In genomic region chr10:81485479-81486018, GRCm38 (mm10) we compare ENCODE assay signal across 24 mouse cellular contexts. TPM values are rescaled to one million over a fixed set of nuclear protein-coding genes. Genes with fewer than 3 reads are reported as not detected.
DNase-seq lines count a peak whose midpoint lies in the region; ATAC-seq and TF ChIP-seq lines count a peak whose summit lies in the region.
"Had no signal": no experiment of that assay in that cellular context is flagged by ENCODE, and none has a peak within 500 bp of the region (broad histone marks: within the 10 kb centered on the region; RNA-seq: fewer than 3 reads in every experiment).

No protein-coding gene starts in this region.

- H3K4me3 ChIP-seq in hindbrain, embryonic 13.5 days: no peak overlapping the region
- no peak overlapping the region for H3K4me3 ChIP-seq in hindbrain, postnatal 0 days (ENCODE audit: low read length)
- no peak overlapping the region for H3K4me3 ChIP-seq in midbrain, embryonic 12.5 days
- no peak overlapping the region for H3K4me3 ChIP-seq in midbrain, embryonic 11.5 days (ENCODE audit: low read depth, low read length)
- H3K4me3 ChIP-seq: embryonic facial prominence, embryonic 12.5 days; heart, embryonic 13.5 days; hindbrain, embryonic 12.5 days; intestine, embryonic 15.5 days; limb, embryonic 12.5 days; liver, embryonic 13.5 days; lung, embryonic 15.5 days; stomach, embryonic 15.5 days had no signal

- no peak overlapping the region for H3K4me2 ChIP-seq in hindbrain, embryonic 13.5 days
- H3K4me2 ChIP-seq in hindbrain, postnatal 0 days (ENCODE audit: low read depth, low read length): no peak overlapping the region
- H3K4me2 ChIP-seq in midbrain, embryonic 12.5 days (replicated peaks): no peak overlapping the region
- no peak overlapping the region for H3K4me2 ChIP-seq in midbrain, embryonic 11.5 days
- H3K4me2 ChIP-seq: embryonic facial prominence, embryonic 12.5 days; heart, embryonic 13.5 days; hindbrain, embryonic 12.5 days; intestine, embryonic 15.5 days; limb, embryonic 12.5 days; liver, embryonic 13.5 days; lung, embryonic 15.5 days; stomach, embryonic 15.5 days had no signal

- H3K27me3 ChIP-seq in hindbrain, embryonic 13.5 days: no peaks in the 10 kb centered on the region
- no peaks in the 10 kb centered on the region for H3K27me3 ChIP-seq in hindbrain, postnatal 0 days (ENCODE audit: insufficient read depth, low read length)
- H3K27me3 ChIP-seq in midbrain, embryonic 12.5 days: peaks cover 23% of the 10 kb centered on the region
- H3K27me3 ChIP-seq in midbrain, embryonic 11.5 days (ENCODE audit: control insufficient read depth, insufficient read depth, low read length): peaks cover 10% of the 10 kb centered on the region

- no peaks in the 10 kb centered on the region for H3K9me3 ChIP-seq in hindbrain, embryonic 13.5 days
- no peaks in the 10 kb centered on the region for H3K9me3 ChIP-seq in hindbrain, postnatal 0 days (ENCODE audit: low read length)
- H3K9me3 ChIP-seq in midbrain, embryonic 12.5 days: no peaks in the 10 kb centered on the region
- no peaks in the 10 kb centered on the region for H3K9me3 ChIP-seq in midbrain, embryonic 11.5 days (ENCODE audit: control insufficient read depth, low read length)
- H3K9me3 ChIP-seq: embryonic facial prominence, embryonic 12.5 days; heart, embryonic 13.5 days; hindbrain, embryonic 12.5 days; intestine, embryonic 15.5 days; limb, embryonic 12.5 days; liver, embryonic 13.5 days; lung, embryonic 15.5 days; stomach, embryonic 15.5 days had no signal

- no peak for TF ChIP-seq CTCF in hindbrain, postnatal 0 days (IDR thresholded peaks at IDR 0.05; ENCODE audit: low read depth)

- no peak overlapping the region for H3K9ac ChIP-seq in hindbrain, embryonic 13.5 days
- H3K9ac ChIP-seq in hindbrain, postnatal 0 days (replicated peaks; ENCODE audit: low read length): no peak overlapping the region
- H3K9ac ChIP-seq in midbrain, embryonic 12.5 days (replicated peaks): no peak overlapping the region
- H3K9ac ChIP-seq in midbrain, embryonic 11.5 days (ENCODE audit: low read length): no peak overlapping the region
- H3K9ac ChIP-seq: embryonic facial prominence, embryonic 12.5 days; heart, embryonic 13.5 days; hindbrain, embryonic 12.5 days; intestine, embryonic 15.5 days; limb, embryonic 12.5 days; liver, embryonic 13.5 days; lung, embryonic 15.5 days; stomach, embryonic 15.5 days had no signal

- WGBS in hindbrain, embryonic 13.5 days: 79% methylated on average over 7 of the region's 7 CpGs
- 78% methylated on average over 7 of the region's 7 CpGs for WGBS in hindbrain, postnatal 0 days
- WGBS in midbrain, embryonic 12.5 days: 77% methylated on average over 7 of the region's 7 CpGs
- 73% methylated on average over 7 of the region's 7 CpGs for whole genome bisulfite sequencing in midbrain, embryonic 11.5 days

- peaks cover 29% of the 10 kb centered on the region for H3K4me1 ChIP-seq in hindbrain, embryonic 13.5 days (replicated peaks)
- 0 out of 2 replicates have a peak, but pooled peaks cover 1% of the 10 kb centered on the region for H3K4me1 ChIP-seq in hindbrain, postnatal 0 days (ENCODE audit: insufficient read depth, low read length)
- peaks cover 30% of the 10 kb centered on the region for H3K4me1 ChIP-seq in midbrain, embryonic 12.5 days
- H3K4me1 ChIP-seq in midbrain, embryonic 11.5 days (ENCODE audit: control insufficient read depth, insufficient read depth, low read length): peaks cover 13% of the 10 kb centered on the region

- no peak for DNase-seq in hindbrain, postnatal 0 days (ENCODE audit: low spot score)
- DNase-seq in midbrain, embryonic 11.5 days (ENCODE audit: low spot score, missing footprints): no peak
- no peak for DNase-seq in cerebellum, postnatal 36 days
- no peak for DNase-seq in cerebellum, postnatal 10 days
- DNase-seq: adrenal gland, postnatal 14 days; cerebellum, adult 9-10 months; gastrocnemius, postnatal 10 days; kidney, adult 8-10 months; kidney, postnatal 10 days; liver, embryonic 13.5 days; lung, postnatal 36 days had no signal

- no peak for ATAC-seq in hindbrain, embryonic 13.5 days (ENCODE audit: low FRiP score)
- no peak for ATAC-seq in hindbrain, postnatal 0 days
- no peak for ATAC-seq in midbrain, embryonic 12.5 days (ENCODE audit: low FRiP score, low read depth)
- ATAC-seq in midbrain, embryonic 11.5 days (ENCODE audit: low FRiP score): no peak
- peak; percentile 71 for ATAC-seq in megakaryocyte-erythroid progenitor cell, adult 5-6 weeks (replicated peaks; ENCODE audit: low FRiP score, low TSS enrichment, poor library complexity, severe bottlenecking)
- ATAC-seq: activated CD4-positive, CD25-positive, alpha-beta regulatory T cell, adult 4 months; intestine, embryonic 15.5 days had no signal

- H3K27ac ChIP-seq in hindbrain, embryonic 13.5 days: 0 out of 2 replicates have a peak overlapping the region, but pooled peaks have one; percentile 74
- H3K27ac ChIP-seq in hindbrain, postnatal 0 days: no peak overlapping the region
- H3K27ac ChIP-seq in midbrain, embryonic 12.5 days (replicated peaks): peak overlapping the region; percentile 73
- H3K27ac ChIP-seq in midbrain, embryonic 11.5 days (ENCODE audit: low read depth, low read length): no peak overlapping the region
- H3K27ac ChIP-seq: embryonic facial prominence, embryonic 12.5 days; heart, embryonic 13.5 days; intestine, embryonic 15.5 days; limb, embryonic 12.5 days; lung, embryonic 15.5 days; stomach, embryonic 15.5 days had no signal

- H3K36me3 ChIP-seq in hindbrain, embryonic 13.5 days: peaks cover 48% of the 10 kb centered on the region
- peaks cover 36% of the 10 kb centered on the region for H3K36me3 ChIP-seq in hindbrain, postnatal 0 days (ENCODE audit: insufficient read depth, low read length)
- H3K36me3 ChIP-seq in midbrain, embryonic 12.5 days: peaks cover 44% of the 10 kb centered on the region
- peaks cover 17% of the 10 kb centered on the region for H3K36me3 ChIP-seq in midbrain, embryonic 11.5 days (ENCODE audit: control insufficient read depth, insufficient read depth, low read length)

RNA-seq across cellular contexts. Expression of gene Celf5, which starts 3.0 kb away (rescaled TPM):
- polyA plus RNA-seq in hindbrain, embryonic 13.5 days (2015; fragmentation: Nextera tagmentation; extraction: Ambion mirVana): 61.3 and 69.0 TPM in 2 replicates
- 93.9 and 128 TPM in 2 replicates for total RNA-seq in hindbrain, postnatal 0 days (2014; rRNA removed)
- 40.1 and 43.2 TPM in 2 replicates for polyA plus RNA-seq in hindbrain, postnatal 0 days (2015; fragmentation: Nextera tagmentation; extraction: Ambion mirVana)
- polyA plus RNA-seq in midbrain, embryonic 12.5 days (2016; fragmentation: Nextera tagmentation; extraction: Ambion mirVana): 37.1 and 44.4 TPM in 2 replicates
- 10.0 and 13.1 TPM in 2 replicates for polyA plus RNA-seq in midbrain, embryonic 11.5 days (2014; fragmentation: Nextera tagmentation; extraction: Ambion mirVana)
- total RNA-seq in megakaryocyte-erythroid progenitor cell, adult 5-6 weeks (2014; fragmentation: Nextera tagmentation): 0.32 TPM in 1 of 2 replicates, not detected in the other
- 0.38 TPM in 1 of 2 replicates, not detected in the other for total RNA-seq in megakaryocyte-erythroid progenitor cell, adult 5-6 weeks (2017)
- total RNA-seq: granulocyte monocyte progenitor cell, adult 5-6 weeks; neutrophil, adult 5-6 weeks had no signal

RNA-seq across cellular contexts. Expression of gene Ncln, which starts 10.6 kb away (rescaled TPM):
- polyA plus RNA-seq in hindbrain, embryonic 13.5 days (2015; fragmentation: Nextera tagmentation; extraction: Ambion mirVana): 56.0 and 62.1 TPM in 2 replicates
- 124 and 170 TPM in 2 replicates for total RNA-seq in hindbrain, postnatal 0 days (2014; rRNA removed)
- polyA plus RNA-seq in hindbrain, postnatal 0 days (2015; fragmentation: Nextera tagmentation; extraction: Ambion mirVana): 66.3 and 66.5 TPM in 2 replicates
- polyA plus RNA-seq in midbrain, embryonic 12.5 days (2016; fragmentation: Nextera tagmentation; extraction: Ambion mirVana): 66.9 and 68.3 TPM in 2 replicates
- 40.4 and 44.5 TPM in 2 replicates for polyA plus RNA-seq in midbrain, embryonic 11.5 days (2014; fragmentation: Nextera tagmentation; extraction: Ambion mirVana)
- 91.4 and 117 TPM in 2 replicates for total RNA-seq in megakaryocyte-erythroid progenitor cell, adult 5-6 weeks (2014; fragmentation: Nextera tagmentation)
- 42.4 and 71.2 TPM in 2 replicates for total RNA-seq in megakaryocyte-erythroid progenitor cell, adult 5-6 weeks (2017)

RNA-seq across cellular contexts. Expression of gene S1pr4, which starts 14.4 kb away (rescaled TPM):
- 0.93 and 0.95 TPM in 2 replicates for polyA plus RNA-seq in hindbrain, embryonic 13.5 days (2015; fragmentation: Nextera tagmentation; extraction: Ambion mirVana)
- 0.40 and 1.3 TPM in 2 replicates for total RNA-seq in hindbrain, postnatal 0 days (2014; rRNA removed)
- 0.38 and 0.40 TPM in 2 replicates for polyA plus RNA-seq in hindbrain, postnatal 0 days (2015; fragmentation: Nextera tagmentation; extraction: Ambion mirVana)
- polyA plus RNA-seq in midbrain, embryonic 12.5 days (2016; fragmentation: Nextera tagmentation; extraction: Ambion mirVana): 0.41 and 0.77 TPM in 2 replicates
- polyA plus RNA-seq in midbrain, embryonic 11.5 days (2014; fragmentation: Nextera tagmentation; extraction: Ambion mirVana): 0.37 and 0.43 TPM in 2 replicates
- 19.0 and 22.2 TPM in 2 replicates for total RNA-seq in megakaryocyte-erythroid progenitor cell, adult 5-6 weeks (2014; fragmentation: Nextera tagmentation)
- 17.2 and 18.9 TPM in 2 replicates for total RNA-seq in megakaryocyte-erythroid progenitor cell, adult 5-6 weeks (2017)

RNA-seq across cellular contexts. Expression of gene Nfic, which starts 30.1 kb away (rescaled TPM):
- polyA plus RNA-seq in hindbrain, embryonic 13.5 days (2015; fragmentation: Nextera tagmentation; extraction: Ambion mirVana): 21.3 and 22.4 TPM in 2 replicates
- 17.2 and 26.5 TPM in 2 replicates for total RNA-seq in hindbrain, postnatal 0 days (2014; rRNA removed)
- 33.8 and 34.6 TPM in 2 replicates for polyA plus RNA-seq in hindbrain, postnatal 0 days (2015; fragmentation: Nextera tagmentation; extraction: Ambion mirVana)
- 14.7 and 19.7 TPM in 2 replicates for polyA plus RNA-seq in midbrain, embryonic 12.5 days (2016; fragmentation: Nextera tagmentation; extraction: Ambion mirVana)
- 6.6 and 6.9 TPM in 2 replicates for polyA plus RNA-seq in midbrain, embryonic 11.5 days (2014; fragmentation: Nextera tagmentation; extraction: Ambion mirVana)
- 10.6 and 15.9 TPM in 2 replicates for total RNA-seq in megakaryocyte-erythroid progenitor cell, adult 5-6 weeks (2014; fragmentation: Nextera tagmentation)
- total RNA-seq in megakaryocyte-erythroid progenitor cell, adult 5-6 weeks (2017): 3.0 and 3.4 TPM in 2 replicates

RNA-seq across cellular contexts. Expression of gene Gna15, which starts 38.5 kb away (rescaled TPM):
- 1.2 and 1.7 TPM in 2 replicates for polyA plus RNA-seq in hindbrain, embryonic 13.5 days (2015; fragmentation: Nextera tagmentation; extraction: Ambion mirVana)
- 2.5 and 9.8 TPM in 2 replicates for total RNA-seq in hindbrain, postnatal 0 days (2014; rRNA removed)
- 1.2 and 1.9 TPM in 2 replicates for polyA plus RNA-seq in hindbrain, postnatal 0 days (2015; fragmentation: Nextera tagmentation; extraction: Ambion mirVana)
- polyA plus RNA-seq in midbrain, embryonic 12.5 days (2016; fragmentation: Nextera tagmentation; extraction: Ambion mirVana): 0.58 and 1.0 TPM in 2 replicates
- 1.1 and 1.4 TPM in 2 replicates for polyA plus RNA-seq in midbrain, embryonic 11.5 days (2014; fragmentation: Nextera tagmentation; extraction: Ambion mirVana)
- 41.4 and 48.1 TPM in 2 replicates for total RNA-seq in megakaryocyte-erythroid progenitor cell, adult 5-6 weeks (2014; fragmentation: Nextera tagmentation)
- 42.6 and 45.2 TPM in 2 replicates for total RNA-seq in megakaryocyte-erythroid progenitor cell, adult 5-6 weeks (2017)

Comparison
In these comparisons a context has a peak if more than half of its experiments do, and no peak if none do; other contexts are left out.
1. H3K27ac ChIP-seq: peak in hindbrain, embryonic 13.5 days (single experiment) and midbrain, embryonic 12.5 days (single experiment); none in hindbrain, postnatal 0 days (single experiment) and midbrain, embryonic 11.5 days (single experiment).